Mouse (Mus musculus) olfactory bulb, adult 2 months (tissue): ENCODE measurements around the gene Kcnh5. TPM values are rescaled to one million over a fixed set of nuclear protein-coding genes. Genes with fewer than 3 reads are reported as not detected.

Source experiments
- H3K27ac ChIP-seq: fragments of 200-500 bp; 2 replicates; pipeline ENCODE4 v1.5.1; 2012; ENCODE audit warnings: low read depth, low read length; ENCODE audit not compliant: insufficient read depth
- H3K4me1 ChIP-seq: fragments of 200-500 bp; 2 replicates; pipeline ENCODE4 v1.6.1; 2012; ENCODE audit warnings: low read length; ENCODE audit not compliant: control insufficient read depth, insufficient read depth
- H3K4me3 ChIP-seq: fragments of 200-500 bp; 2 replicates; pipeline ENCODE4 v1.5.1; 2012; ENCODE audit warnings: mild to moderate bottlenecking, low read depth, low read length, moderate library complexity; ENCODE audit not compliant: insufficient read depth
- CTCF ChIP-seq: fragments of 200-500 bp; IDR thresholded peaks from 2 replicates; pipeline ENCODE4 v1.5.1; 2012; ENCODE audit warnings: low read depth, mild to moderate bottlenecking, low read length, moderate library complexity; ENCODE audit not compliant: insufficient read depth
- POLR2A ChIP-seq: fragments of 200-500 bp; IDR thresholded peaks from 2 replicates; pipeline ENCODE4 v1.6.1; 2012; ENCODE audit warnings: mild to moderate bottlenecking, low read depth, low read length, moderate library complexity; ENCODE audit not compliant: insufficient read depth
- WGBS: fragments of 180-500 bp; shearing (Covaris S2); methylation state at CpG from one replicate; pipeline ENCODE4 v1.1.7; 2018; 5-methylcytosine and 5-hydroxymethylcytosine counted together
- polyA plus RNA-seq: library from polyadenylated mRNA; stranded (reverse); fragments of >200 nt; gene quantifications from 2 replicates; pipeline ENCODE4 v1.2.4, GENCODE M21; 2012; ENCODE audit warnings: low replicate concordance; ENCODE audit not compliant: missing spikeins, insufficient read depth, insufficient read length

The Kcnh5 gene
- polyA plus RNA-seq, result not detected in 2 replicates

- H3K27ac ChIP-seq, result peak within 1 kb of the TSS; percentile 86
- H3K4me3 ChIP-seq, result peak within 1 kb of the TSS; percentile 84
- under 1% methylated on average over 52 of the region's 52 CpGs for WGBS
- TF ChIP-seq POLR2A, result peak; percentile 45
- no peak for TF ChIP-seq CTCF
- peaks cover 2% of the 10 kb centered on the region for H3K4me1 ChIP-seq
Measured at GRCm38 (mm10) chr12:75176691-75177645, at the start of gene Kcnh5. Kcnh5 (minus strand) TSS chr12:75177332.

GRCm38 (mm10) chr12:75223966-75224365 is 46.8 kb upstream of the Kcnh5 start:
- no peaks in the 10 kb centered on the region for H3K4me1 ChIP-seq
- TF ChIP-seq CTCF (no peak), POLR2A (no peak)
- H3K4me3 ChIP-seq, result no peak overlapping the region
- 70% methylated on average over 1 of the region's 1 CpGs for WGBS
- H3K27ac ChIP-seq, result no peak overlapping the region

GRCm38 (mm10) chr12:75189413-75189812 is 12.3 kb upstream of the Kcnh5 start:
- 61% methylated on average over 2 of the region's 2 CpGs for WGBS
- Histone ChIP-seq H3K27ac (no peak overlapping the region), H3K4me1 (no peaks in the 10 kb centered on the region), H3K4me3 (no peak overlapping the region)
- TF ChIP-seq POLR2A, result no peak
- no peak for TF ChIP-seq CTCF

- TF ChIP-seq CTCF (no peak), POLR2A (no peak)
- 45% methylated on average over 7 of the region's 7 CpGs for WGBS
- Histone ChIP-seq H3K27ac (no peak overlapping the region), H3K4me3 (no peak overlapping the region), H3K4me1 (peaks cover 6% of the 10 kb centered on the region)
Measured at GRCm38 (mm10) chr12:75182646-75183045, 5.5 kb upstream of the Kcnh5 start.

- H3K4me3 ChIP-seq, result no peak overlapping the region
- peaks cover 6% of the 10 kb centered on the region for H3K4me1 ChIP-seq
- no peak overlapping the region for H3K27ac ChIP-seq
- TF ChIP-seq POLR2A (no peak), CTCF (no peak)
- WGBS, result 66% methylated on average over 8 of the region's 8 CpGs
Measured at GRCm38 (mm10) chr12:75179491-75179890, 2.4 kb upstream of the Kcnh5 start.

GRCm38 (mm10) chr12:75177646-75178030 is 506 bp upstream of the Kcnh5 start:
- H3K4me1 ChIP-seq, result peaks cover 3% of the 10 kb centered on the region
- TF ChIP-seq POLR2A (no peak), CTCF (no peak)
- 1% methylated on average over 13 of the region's 13 CpGs for WGBS

GRCm38 (mm10) chr12:75175931-75176565 is 1.1 kb downstream of the Kcnh5 start:
- TF ChIP-seq CTCF, result no peak
- TF ChIP-seq POLR2A, result no peak
- Histone ChIP-seq H3K4me3 (peak overlapping the region; percentile 84), H3K27ac (peak overlapping the region; percentile 86), H3K4me1 (peaks cover 6% of the 10 kb centered on the region)
- WGBS, result 4% methylated on average over 19 of the region's 19 CpGs

More at GRCm38 (mm10) chr12:75177646-75178030, 506 bp upstream of the Kcnh5 start:
- peak overlapping the region; percentile 84 for H3K4me3 ChIP-seq
- peak overlapping the region; percentile 86 for H3K27ac ChIP-seq

- no peak overlapping the region for H3K27ac ChIP-seq
- WGBS, result 31% methylated on average over 2 of the region's 2 CpGs
- H3K4me3 ChIP-seq, result no peak overlapping the region
- no peak for TF ChIP-seq CTCF
- TF ChIP-seq POLR2A, result no peak
- H3K4me1 ChIP-seq, result peaks cover 4% of the 10 kb centered on the region
Measured at GRCm38 (mm10) chr12:75170970-75171369, 6.2 kb downstream of the Kcnh5 start.

- Histone ChIP-seq H3K4me3 (no peak overlapping the region), H3K4me1 (no peaks in the 10 kb centered on the region), H3K27ac (no peak overlapping the region)
- 94% methylated on average over 2 of the region's 2 CpGs for WGBS
- TF ChIP-seq CTCF (no peak), POLR2A (no peak)
Measured at GRCm38 (mm10) chr12:75153076-75153568, 24.0 kb downstream of the Kcnh5 start.
